Mouse (Mus musculus): Measurements from ENCODE around the gene Coa6. TPM values are rescaled to one million over a fixed set of nuclear protein-coding genes. Genes with fewer than 3 reads are reported as not detected.

Gene Coa6
- total RNA-seq (2017): 25.9 and 52.0 TPM in 2 replicates

- peak; percentile 95 for ATAC-seq (replicated peaks; ENCODE audit: low read depth, poor library complexity, severe bottlenecking)
Observed at GRCm38 (mm10) chr8:126422174-126422919, at the start of gene Coa6. Gene Coa6, plus strand, starts transcription at chr8:126422515.

- peak; percentile 42; the same call in 1 of the 2 replicates for ATAC-seq (replicated peaks; ENCODE audit: low read depth, poor library complexity, severe bottlenecking)
Observed at GRCm38 (mm10) chr8:126379580-126379979, 42.7 kb upstream of the Coa6 start.

GRCm38 (mm10) chr8:126380141-126380540 is 42.2 kb upstream of the Coa6 start:
- ATAC-seq (replicated peaks; ENCODE audit: low read depth, poor library complexity, severe bottlenecking): no peak

GRCm38 (mm10) chr8:126381299-126381698 is 41.0 kb upstream of the Coa6 start:
- ATAC-seq (replicated peaks; ENCODE audit: low read depth, poor library complexity, severe bottlenecking): no peak

GRCm38 (mm10) chr8:126382216-126382615 is 40.1 kb upstream of the Coa6 start:
- ATAC-seq (replicated peaks; ENCODE audit: low read depth, poor library complexity, severe bottlenecking): 0 out of 2 replicates have a peak, but pooled peaks have one; percentile 35

- ATAC-seq (replicated peaks; ENCODE audit: low read depth, poor library complexity, severe bottlenecking): no peak
Observed at GRCm38 (mm10) chr8:126382749-126383148, 39.6 kb upstream of the Coa6 start.

GRCm38 (mm10) chr8:126387566-126387965 is 34.7 kb upstream of the Coa6 start:
- peak; percentile 63; the same call in 1 of the 2 replicates for ATAC-seq (replicated peaks; ENCODE audit: low read depth, poor library complexity, severe bottlenecking)

GRCm38 (mm10) chr8:126391541-126391940 is 30.8 kb upstream of the Coa6 start:
- no peak for ATAC-seq (replicated peaks; ENCODE audit: low read depth, poor library complexity, severe bottlenecking)

- ATAC-seq (replicated peaks; ENCODE audit: low read depth, poor library complexity, severe bottlenecking): no peak
Observed at GRCm38 (mm10) chr8:126395386-126395785, 26.9 kb upstream of the Coa6 start.

- ATAC-seq (replicated peaks; ENCODE audit: low read depth, poor library complexity, severe bottlenecking): no peak
Observed at GRCm38 (mm10) chr8:126395917-126396316, 26.4 kb upstream of the Coa6 start.

- peak; percentile 71 for ATAC-seq (replicated peaks; ENCODE audit: low read depth, poor library complexity, severe bottlenecking)
Observed at GRCm38 (mm10) chr8:126398349-126398748, 24.0 kb upstream of the Coa6 start.

GRCm38 (mm10) chr8:126404550-126404949 is 17.8 kb upstream of the Coa6 start:
- ATAC-seq (replicated peaks; ENCODE audit: low read depth, poor library complexity, severe bottlenecking): peak; percentile 50; the same call in 1 of the 2 replicates

- ATAC-seq (replicated peaks; ENCODE audit: low read depth, poor library complexity, severe bottlenecking): no peak
Observed at GRCm38 (mm10) chr8:126405030-126405429, 17.3 kb upstream of the Coa6 start.

GRCm38 (mm10) chr8:126420834-126421233 is 1.5 kb upstream of the Coa6 start:
- peak; percentile 29; the same call in 1 of the 2 replicates for ATAC-seq (replicated peaks; ENCODE audit: low read depth, poor library complexity, severe bottlenecking)

GRCm38 (mm10) chr8:126422920-126423300 is 595 bp downstream of the Coa6 start:
- ATAC-seq (replicated peaks; ENCODE audit: low read depth, poor library complexity, severe bottlenecking): peak; percentile 30

GRCm38 (mm10) chr8:126424163-126424562 is 1.8 kb downstream of the Coa6 start:
- ATAC-seq (replicated peaks; ENCODE audit: low read depth, poor library complexity, severe bottlenecking): no peak

- no peak for ATAC-seq (replicated peaks; ENCODE audit: low read depth, poor library complexity, severe bottlenecking)
Observed at GRCm38 (mm10) chr8:126424946-126425345, 2.6 kb downstream of the Coa6 start.

- no peak for ATAC-seq (replicated peaks; ENCODE audit: low read depth, poor library complexity, severe bottlenecking)
Observed at GRCm38 (mm10) chr8:126429635-126430034, 7.3 kb downstream of the Coa6 start.

- no peak for ATAC-seq (replicated peaks; ENCODE audit: low read depth, poor library complexity, severe bottlenecking)
Observed at GRCm38 (mm10) chr8:126433827-126434226, 11.5 kb downstream of the Coa6 start.

GRCm38 (mm10) chr8:126438937-126439336 is 16.6 kb downstream of the Coa6 start:
- no peak for ATAC-seq (replicated peaks; ENCODE audit: low read depth, poor library complexity, severe bottlenecking)

- ATAC-seq (replicated peaks; ENCODE audit: low read depth, poor library complexity, severe bottlenecking): no peak
Observed at GRCm38 (mm10) chr8:126451158-126451557, 28.8 kb downstream of the Coa6 start.

GRCm38 (mm10) chr8:126455383-126455782 is 33.1 kb downstream of the Coa6 start:
- ATAC-seq (replicated peaks; ENCODE audit: low read depth, poor library complexity, severe bottlenecking): no peak; the same call in 1 of the 2 replicates

All from common myeloid progenitor, adult 5-6 weeks (primary cell).